Mouse (Mus musculus): ENCODE measurements around the gene Kcnj8. TPM values are rescaled to one million over a fixed set of nuclear protein-coding genes. Genes with fewer than 3 reads are reported as not detected.

Gene Kcnj8
- 37.2 and 40.6 TPM in 2 replicates for polyA plus RNA-seq (2015; fragmentation: Nextera tagmentation; extraction: Ambion mirVana)

- H3K36me3 ChIP-seq = no peaks in the 10 kb centered on the region
- ATAC-seq = peak; percentile 91
- H3K9ac ChIP-seq = peak within 1 kb of the TSS; percentile 67
- under 1% methylated on average over 33 of the region's 34 CpGs for WGBS
- H3K9me3 ChIP-seq = no peaks in the 10 kb centered on the region
- H3K4me3 ChIP-seq (replicated peaks) = peak within 1 kb of the TSS; percentile 55
- H3K27ac ChIP-seq = peak within 1 kb of the TSS; percentile 88
- H3K4me2 ChIP-seq (replicated peaks) = peak within 1 kb of the TSS; percentile 87
- H3K4me1 ChIP-seq (replicated peaks) = no peaks in the 10 kb centered on the region; the same call in 1 of the 2 replicates
- peaks cover 6% of the 10 kb centered on the region for H3K27me3 ChIP-seq (replicated peaks)
Observed at GRCm38 (mm10) chr6:142571055-142571618, at the start of gene Kcnj8. Gene Kcnj8 (minus strand): TSS chr6:142571614.

GRCm38 (mm10) chr6:142616659-142617058 is 45.2 kb upstream of the Kcnj8 start:
- H3K27me3 ChIP-seq (replicated peaks) = no peaks in the 10 kb centered on the region
- no peaks in the 10 kb centered on the region for H3K9me3 ChIP-seq
- H3K4me3 ChIP-seq (replicated peaks) = no peak overlapping the region
- H3K27ac ChIP-seq = no peak overlapping the region
- no peak overlapping the region for H3K9ac ChIP-seq
- H3K4me1 ChIP-seq (replicated peaks) = no peaks in the 10 kb centered on the region
- no peak for ATAC-seq
- 21% methylated on average over 3 of the region's 3 CpGs for WGBS
- no peaks in the 10 kb centered on the region for H3K36me3 ChIP-seq
- H3K4me2 ChIP-seq (replicated peaks) = no peak overlapping the region

GRCm38 (mm10) chr6:142614324-142614723 is 42.9 kb upstream of the Kcnj8 start:
- Histone ChIP-seq H3K9ac (no peak overlapping the region), H3K4me2 (replicated peaks) (no peak overlapping the region), H3K27me3 (replicated peaks) (no peaks in the 10 kb centered on the region), H3K9me3 (no peaks in the 10 kb centered on the region), H3K36me3 (no peaks in the 10 kb centered on the region), H3K4me1 (replicated peaks) (no peaks in the 10 kb centered on the region), H3K4me3 (replicated peaks) (no peak overlapping the region), H3K27ac (no peak overlapping the region)
- ATAC-seq = no peak
- WGBS = 73% methylated on average over 10 of the region's 10 CpGs

- Histone ChIP-seq H3K4me2 (replicated peaks) (no peak overlapping the region), H3K9ac (no peak overlapping the region), H3K27ac (no peak overlapping the region), H3K27me3 (replicated peaks) (no peaks in the 10 kb centered on the region), H3K36me3 (no peaks in the 10 kb centered on the region), H3K4me3 (replicated peaks) (no peak overlapping the region), H3K4me1 (replicated peaks) (no peaks in the 10 kb centered on the region), H3K9me3 (no peaks in the 10 kb centered on the region)
- ATAC-seq = no peak
- 77% methylated on average over 8 of the region's 8 CpGs for WGBS
Observed at GRCm38 (mm10) chr6:142612366-142612765, 41.0 kb upstream of the Kcnj8 start.

- H3K9ac ChIP-seq = no peak overlapping the region
- H3K4me1 ChIP-seq (replicated peaks) = no peaks in the 10 kb centered on the region
- 65% methylated on average over 9 of the region's 9 CpGs for WGBS
- no peaks in the 10 kb centered on the region for H3K36me3 ChIP-seq
- no peak overlapping the region for H3K4me2 ChIP-seq (replicated peaks)
- no peak for ATAC-seq
- H3K9me3 ChIP-seq = no peaks in the 10 kb centered on the region
- no peaks in the 10 kb centered on the region for H3K27me3 ChIP-seq (replicated peaks)
- no peak overlapping the region for H3K27ac ChIP-seq
- no peak overlapping the region for H3K4me3 ChIP-seq (replicated peaks)
Observed at GRCm38 (mm10) chr6:142609401-142610373, 38.3 kb upstream of the Kcnj8 start.

GRCm38 (mm10) chr6:142607080-142607479 is 35.7 kb upstream of the Kcnj8 start:
- no peak for ATAC-seq
- Histone ChIP-seq H3K27ac (no peak overlapping the region), H3K4me3 (replicated peaks) (no peak overlapping the region), H3K4me2 (replicated peaks) (no peak overlapping the region), H3K4me1 (replicated peaks) (no peaks in the 10 kb centered on the region), H3K9me3 (no peaks in the 10 kb centered on the region), H3K27me3 (replicated peaks) (no peaks in the 10 kb centered on the region), H3K36me3 (no peaks in the 10 kb centered on the region), H3K9ac (no peak overlapping the region)
- WGBS = 58% methylated on average over 7 of the region's 7 CpGs

- no peak for ATAC-seq
- H3K36me3 ChIP-seq = no peaks in the 10 kb centered on the region
- H3K9ac ChIP-seq = no peak overlapping the region
- H3K27ac ChIP-seq = no peak overlapping the region
- WGBS = 58% methylated on average over 6 of the region's 6 CpGs
- H3K9me3 ChIP-seq = no peaks in the 10 kb centered on the region
- no peak overlapping the region for H3K4me3 ChIP-seq (replicated peaks)
- no peaks in the 10 kb centered on the region for H3K27me3 ChIP-seq (replicated peaks)
- H3K4me2 ChIP-seq (replicated peaks) = no peak overlapping the region
- no peaks in the 10 kb centered on the region for H3K4me1 ChIP-seq (replicated peaks)
Observed at GRCm38 (mm10) chr6:142602772-142603171, 31.4 kb upstream of the Kcnj8 start.

- H3K4me1 ChIP-seq (replicated peaks) = no peaks in the 10 kb centered on the region
- H3K27me3 ChIP-seq (replicated peaks) = no peaks in the 10 kb centered on the region
- no peak overlapping the region for H3K9ac ChIP-seq
- H3K27ac ChIP-seq = no peak overlapping the region
- no peak overlapping the region for H3K4me2 ChIP-seq (replicated peaks)
- H3K36me3 ChIP-seq = no peaks in the 10 kb centered on the region
- WGBS = 69% methylated on average over 4 of the region's 4 CpGs
- no peaks in the 10 kb centered on the region for H3K9me3 ChIP-seq
- ATAC-seq = no peak
- no peak overlapping the region for H3K4me3 ChIP-seq (replicated peaks)
Observed at GRCm38 (mm10) chr6:142578831-142579230, 7.4 kb upstream of the Kcnj8 start.

- H3K4me1 ChIP-seq (replicated peaks) = no peaks in the 10 kb centered on the region
- no peaks in the 10 kb centered on the region for H3K36me3 ChIP-seq
- H3K4me2 ChIP-seq (replicated peaks) = no peak overlapping the region
- no peak overlapping the region for H3K27ac ChIP-seq
- H3K27me3 ChIP-seq (replicated peaks) = no peaks in the 10 kb centered on the region
- no peak for ATAC-seq
- H3K9me3 ChIP-seq = no peaks in the 10 kb centered on the region
- H3K9ac ChIP-seq = no peak overlapping the region
- H3K4me3 ChIP-seq (replicated peaks) = no peak overlapping the region
- 79% methylated on average over 6 of the region's 6 CpGs for WGBS
Observed at GRCm38 (mm10) chr6:142577801-142578200, 6.4 kb upstream of the Kcnj8 start.

GRCm38 (mm10) chr6:142572876-142573275 is 1.5 kb upstream of the Kcnj8 start:
- peaks cover 6% of the 10 kb centered on the region for H3K27me3 ChIP-seq (replicated peaks)
- H3K9me3 ChIP-seq = no peaks in the 10 kb centered on the region
- ATAC-seq = no peak
- H3K4me3 ChIP-seq (replicated peaks) = no peak overlapping the region
- no peak overlapping the region for H3K4me2 ChIP-seq (replicated peaks)
- no peaks in the 10 kb centered on the region for H3K36me3 ChIP-seq
- 42% methylated on average over 6 of the region's 6 CpGs for WGBS
- H3K27ac ChIP-seq = no peak overlapping the region
- H3K9ac ChIP-seq = no peak overlapping the region
- no peaks in the 10 kb centered on the region; the same call in 1 of the 2 replicates for H3K4me1 ChIP-seq (replicated peaks)

- H3K4me3 ChIP-seq (replicated peaks) = peak overlapping the region; percentile 55
- H3K27me3 ChIP-seq (replicated peaks) = peaks cover 6% of the 10 kb centered on the region
- no peaks in the 10 kb centered on the region for H3K36me3 ChIP-seq
- H3K9ac ChIP-seq = peak overlapping the region; percentile 67; the same call in 1 of the 2 replicates
- peak; percentile 62 for ATAC-seq
- peak overlapping the region; percentile 88 for H3K27ac ChIP-seq
- H3K4me1 ChIP-seq (replicated peaks) = no peaks in the 10 kb centered on the region; the same call in 1 of the 2 replicates
- WGBS = 6% methylated on average over 21 of the region's 21 CpGs
- H3K4me2 ChIP-seq (replicated peaks) = peak overlapping the region; percentile 87
- no peaks in the 10 kb centered on the region for H3K9me3 ChIP-seq
Observed at GRCm38 (mm10) chr6:142571629-142572360, 381 bp upstream of the Kcnj8 start.

Measured in intestine, embryonic 15.5 days (tissue).